Mouse (Mus musculus) mammary gland, adult 2 months (tissue): ENCODE results near the gene Golga4. TPM values are rescaled to one million over a fixed set of nuclear protein-coding genes. Genes with fewer than 3 reads are reported as not detected.

Source experiments
- polyA plus RNA-seq: library from polyadenylated mRNA; depleted of rRNA; stranded (reverse); fragments of >200 nt; gene quantifications from 2 replicates; pipeline ENCODE4 v1.2.3, GENCODE M21; 2012; ENCODE audit warnings: low replicate concordance; rRNA removed

Gene Golga4
- polyA plus RNA-seq, result 6.2 and 14.0 TPM in 2 replicates

DNA sequence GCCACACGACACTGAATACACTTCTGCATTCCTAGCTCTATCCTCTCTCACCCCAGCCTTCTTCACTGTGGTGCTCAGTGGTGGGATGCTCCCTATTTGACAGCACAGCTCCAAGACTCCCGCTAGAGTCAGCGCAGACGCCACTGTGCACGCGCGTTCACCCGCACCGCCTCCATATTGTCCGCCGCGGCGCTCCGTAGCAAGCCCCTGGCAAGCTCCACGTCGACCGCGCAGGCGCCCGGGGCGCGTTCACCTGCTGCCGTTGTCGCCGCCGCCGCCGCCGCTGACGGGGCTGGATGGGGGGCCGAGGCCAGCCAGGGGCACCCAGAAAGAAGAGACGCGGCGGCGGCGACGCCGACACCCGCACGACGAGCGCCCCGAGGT, at the start of gene Golga4:
Golga4 (plus strand) TSS at position 248 of the 384 bp plus-strand sequence.

DNA sequence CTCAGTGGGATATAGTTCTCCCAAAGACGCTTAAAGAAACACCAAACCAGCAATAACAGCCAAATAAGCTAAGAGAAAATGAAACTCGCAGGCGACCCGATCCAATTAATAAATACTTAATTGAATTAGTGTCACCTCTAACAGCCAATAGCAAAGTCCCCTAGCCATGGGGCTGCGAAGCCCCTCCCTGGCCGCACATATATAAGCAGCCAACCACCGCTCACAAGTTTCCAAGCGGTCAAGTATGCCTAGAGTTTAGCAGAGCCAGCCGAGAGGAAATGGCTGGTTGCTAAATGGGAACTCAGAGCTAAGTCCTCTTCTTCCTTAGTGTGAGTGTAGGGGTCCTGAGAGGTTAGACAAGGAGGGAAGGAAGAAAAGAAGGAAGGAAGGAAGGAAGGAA, 28.1 kb upstream of the Golga4 start, which contains the start of gene Eomes:
Eomes (plus strand) TSS at position 252 of the 400 bp plus-strand sequence.

DNA sequence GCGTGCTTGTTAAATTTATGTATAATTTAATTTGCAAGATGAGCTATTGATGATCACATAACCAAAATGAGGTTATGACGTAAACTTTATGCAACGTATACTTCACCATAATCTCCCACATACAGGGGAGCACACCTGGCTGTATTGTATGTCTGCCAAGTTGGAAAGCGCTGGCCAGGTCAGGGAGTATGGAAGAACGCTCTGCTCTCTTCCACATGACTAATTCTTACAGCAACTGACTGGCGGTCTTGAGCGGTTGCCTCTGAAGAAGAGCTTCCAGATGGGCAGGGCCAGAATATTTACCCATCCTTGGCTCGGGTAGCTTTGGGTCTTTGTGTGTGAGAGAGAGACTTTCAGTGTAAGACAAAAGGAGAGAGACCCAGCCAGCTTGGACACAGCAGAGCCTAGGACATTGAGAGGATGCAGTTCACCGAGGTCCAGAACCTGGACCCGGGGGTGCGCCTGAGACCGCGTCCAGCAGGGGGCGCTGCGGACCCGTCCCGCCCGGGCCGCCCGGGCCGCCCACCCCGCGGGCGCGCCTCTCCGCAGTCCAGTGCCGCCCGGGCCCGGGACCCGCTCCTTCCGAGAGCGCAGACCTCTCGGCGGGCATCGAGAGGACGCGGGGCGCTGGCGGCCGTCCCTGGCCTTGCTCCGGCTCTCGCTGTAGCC, 100.2 kb downstream of the Golga4 start, which contains the start of gene Itga9:
Itga9 (plus strand) TSS at position 543 of the 669 bp plus-strand sequence.

Other genes starting within 250 kb of the Golga4 start
- 1.1 and 8.2 TPM in 2 replicates for gene Eomes, start 28.1 kb upstream of the Golga4 start, polyA plus RNA-seq
- gene Itga9, start 100.4 kb downstream of the Golga4 start, polyA plus RNA-seq, result 10.1 and 20.0 TPM in 2 replicates